Mouse (Mus musculus): ENCODE data around the gene Myo6. TPM values are rescaled to one million over a fixed set of nuclear protein-coding genes. Genes with fewer than 3 reads are reported as not detected.

Myo6 gene
- 23.1 and 29.1 TPM in 2 replicates for polyA plus RNA-seq (2015; fragmentation: Nextera tagmentation; extraction: Ambion mirVana)

- Histone ChIP-seq H3K9ac (replicated peaks; ENCODE audit: low read depth) (peak within 1 kb of the TSS; percentile 91), H3K9me3 (ENCODE audit: low read length) (no peaks in the 10 kb centered on the region), H3K36me3 (ENCODE audit: insufficient read depth, low read length) (no peaks in the 10 kb centered on the region), H3K4me1 (ENCODE audit: insufficient read depth, low read depth, low read length) (peaks cover 5% of the 10 kb centered on the region; the same call in 1 of the 2 replicates), H3K27me3 (replicated peaks; ENCODE audit: insufficient read depth, low read length) (no peaks in the 10 kb centered on the region), H3K27ac (ENCODE audit: low read length) (peak within 1 kb of the TSS; percentile 93), H3K4me2 (replicated peaks; ENCODE audit: low read depth, low read length) (peak within 1 kb of the TSS; percentile 67), H3K4me3 (ENCODE audit: low read depth, low read length) (peak within 1 kb of the TSS; percentile 78)
- WGBS, result 1% methylated on average over 65 of the region's 69 CpGs
- ATAC-seq (peak; percentile 99), DNase-seq (ENCODE audit: low spot score) (peak; percentile 96)
- TF ChIP-seq CTCF (IDR thresholded peaks at IDR 0.05) (no peak), EP300 (IDR thresholded peaks at IDR 0.05) (no peak)
Measured at GRCm38 (mm10) chr9:80164611-80165474, at the start of gene Myo6. Gene Myo6 (plus strand): TSS chr9:80165031.

GRCm38 (mm10) chr9:80145992-80146587, 18.7 kb upstream of the Myo6 start:
- H3K9ac ChIP-seq (replicated peaks; ENCODE audit: low read depth), result no peak overlapping the region
- no peak for TF ChIP-seq CTCF (IDR thresholded peaks at IDR 0.05)
- no peak for TF ChIP-seq EP300 (IDR thresholded peaks at IDR 0.05)
- DNase-seq (ENCODE audit: low spot score) (peak; percentile 26), ATAC-seq (no peak)
- no peaks in the 10 kb centered on the region for H3K4me1 ChIP-seq (ENCODE audit: insufficient read depth, low read depth, low read length)
- H3K36me3 ChIP-seq (ENCODE audit: insufficient read depth, low read length), result peaks cover 18% of the 10 kb centered on the region
- H3K27me3 ChIP-seq (replicated peaks; ENCODE audit: insufficient read depth, low read length), result no peaks in the 10 kb centered on the region
- no peak overlapping the region for H3K4me2 ChIP-seq (replicated peaks; ENCODE audit: low read depth, low read length)
- no peak overlapping the region for H3K4me3 ChIP-seq (ENCODE audit: low read depth, low read length)
- H3K9me3 ChIP-seq (ENCODE audit: low read length), result no peaks in the 10 kb centered on the region
- no peak overlapping the region for H3K27ac ChIP-seq (ENCODE audit: low read length)
- WGBS, result 61% methylated on average over 10 of the region's 10 CpGs

GRCm38 (mm10) chr9:80149594-80149993, 15.2 kb upstream of the Myo6 start:
- H3K27ac ChIP-seq (ENCODE audit: low read length), result no peak overlapping the region
- ATAC-seq, result peak; percentile 75
- no peaks in the 10 kb centered on the region for H3K36me3 ChIP-seq (ENCODE audit: insufficient read depth, low read length)
- no peaks in the 10 kb centered on the region for H3K9me3 ChIP-seq (ENCODE audit: low read length)
- DNase-seq (ENCODE audit: low spot score), result peak; percentile 78
- no peak overlapping the region for H3K9ac ChIP-seq (replicated peaks; ENCODE audit: low read depth)
- H3K4me2 ChIP-seq (replicated peaks; ENCODE audit: low read depth, low read length), result no peak overlapping the region
- 67% methylated on average over 5 of the region's 5 CpGs for WGBS
- H3K4me3 ChIP-seq (ENCODE audit: low read depth, low read length), result no peak overlapping the region
- TF ChIP-seq EP300 (IDR thresholded peaks at IDR 0.05) (no peak), CTCF (IDR thresholded peaks at IDR 0.05) (no peak)
- H3K27me3 ChIP-seq (replicated peaks; ENCODE audit: insufficient read depth, low read length), result no peaks in the 10 kb centered on the region
- no peaks in the 10 kb centered on the region for H3K4me1 ChIP-seq (ENCODE audit: insufficient read depth, low read depth, low read length)

DNA sequence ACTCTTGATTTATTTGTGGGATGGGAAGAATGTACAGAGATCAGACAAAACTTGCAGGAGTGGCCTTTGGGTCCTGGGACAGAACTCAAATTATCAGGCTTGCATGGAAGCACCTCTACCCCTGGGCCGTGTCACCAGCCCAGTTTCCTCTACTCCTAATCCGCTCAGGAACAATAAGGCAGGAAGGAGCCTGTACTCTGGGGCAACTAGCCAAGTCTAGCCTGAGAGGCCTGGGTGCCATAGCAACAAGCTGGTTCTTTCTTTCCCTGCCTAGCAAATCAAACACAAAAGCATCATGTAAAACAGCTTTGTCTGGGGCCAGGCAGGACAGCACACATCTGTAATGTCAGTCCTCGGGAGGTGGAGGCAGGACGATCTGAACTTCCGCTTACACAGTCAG, 9.6 kb upstream of the Myo6 start:
- no peak for TF ChIP-seq CTCF (IDR thresholded peaks at IDR 0.05)
- no peak for TF ChIP-seq EP300 (IDR thresholded peaks at IDR 0.05)
- peak; percentile 79 for DNase-seq (ENCODE audit: low spot score)
- peak; percentile 85 for ATAC-seq
- no peaks in the 10 kb centered on the region for H3K36me3 ChIP-seq (ENCODE audit: insufficient read depth, low read length)
- H3K9me3 ChIP-seq (ENCODE audit: low read length), result no peaks in the 10 kb centered on the region
- H3K4me3 ChIP-seq (ENCODE audit: low read depth, low read length), result no peak overlapping the region
- no peak overlapping the region for H3K27ac ChIP-seq (ENCODE audit: low read length)
- no peak overlapping the region for H3K4me2 ChIP-seq (replicated peaks; ENCODE audit: low read depth, low read length)
- H3K4me1 ChIP-seq (ENCODE audit: insufficient read depth, low read depth, low read length), result no peaks in the 10 kb centered on the region
- 54% methylated on average over 5 of the region's 5 CpGs for WGBS
- H3K9ac ChIP-seq (replicated peaks; ENCODE audit: low read depth), result no peak overlapping the region
- no peaks in the 10 kb centered on the region for H3K27me3 ChIP-seq (replicated peaks; ENCODE audit: insufficient read depth, low read length)

DNA sequence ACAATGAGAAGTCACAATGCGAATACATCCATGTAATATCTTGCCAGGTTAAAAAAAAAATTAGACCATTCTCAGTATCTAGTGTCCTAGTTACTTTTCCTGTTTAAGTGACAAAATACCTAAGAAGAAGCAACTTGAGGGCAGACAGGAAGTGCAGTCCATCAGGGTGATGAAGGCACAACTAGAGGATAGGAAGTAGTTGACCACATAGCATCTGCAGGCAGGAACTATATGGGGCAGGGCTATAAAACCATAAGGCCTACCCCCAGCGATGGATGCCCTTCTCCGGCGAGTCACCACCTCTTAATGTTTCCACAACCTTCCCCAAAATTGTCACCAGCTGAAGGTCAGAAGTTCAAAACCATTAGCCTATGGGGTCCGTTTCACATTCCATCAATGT, 8.1 kb upstream of the Myo6 start:
- H3K4me3 ChIP-seq (ENCODE audit: low read depth, low read length), result no peak overlapping the region
- no peak overlapping the region for H3K4me2 ChIP-seq (replicated peaks; ENCODE audit: low read depth, low read length)
- ATAC-seq, result no peak
- H3K9ac ChIP-seq (replicated peaks; ENCODE audit: low read depth), result no peak overlapping the region
- H3K4me1 ChIP-seq (ENCODE audit: insufficient read depth, low read depth, low read length), result no peaks in the 10 kb centered on the region
- no peak for DNase-seq (ENCODE audit: low spot score)
- 64% methylated on average over 5 of the region's 5 CpGs for WGBS
- TF ChIP-seq CTCF (IDR thresholded peaks at IDR 0.05), result no peak
- TF ChIP-seq EP300 (IDR thresholded peaks at IDR 0.05), result no peak
- H3K27ac ChIP-seq (ENCODE audit: low read length), result no peak overlapping the region
- no peaks in the 10 kb centered on the region for H3K36me3 ChIP-seq (ENCODE audit: insufficient read depth, low read length)
- H3K27me3 ChIP-seq (replicated peaks; ENCODE audit: insufficient read depth, low read length), result no peaks in the 10 kb centered on the region
- H3K9me3 ChIP-seq (ENCODE audit: low read length), result no peaks in the 10 kb centered on the region

GRCm38 (mm10) chr9:80157840-80158465, 6.9 kb upstream of the Myo6 start:
- DNase-seq (ENCODE audit: low spot score), result no peak
- Histone ChIP-seq H3K4me1 (ENCODE audit: insufficient read depth, low read depth, low read length) (no peaks in the 10 kb centered on the region), H3K9ac (replicated peaks; ENCODE audit: low read depth) (no peak overlapping the region), H3K27me3 (replicated peaks; ENCODE audit: insufficient read depth, low read length) (no peaks in the 10 kb centered on the region), H3K4me3 (ENCODE audit: low read depth, low read length) (no peak overlapping the region), H3K9me3 (ENCODE audit: low read length) (no peaks in the 10 kb centered on the region), H3K27ac (ENCODE audit: low read length) (no peak overlapping the region), H3K4me2 (replicated peaks; ENCODE audit: low read depth, low read length) (no peak overlapping the region), H3K36me3 (ENCODE audit: insufficient read depth, low read length) (no peaks in the 10 kb centered on the region)
- ATAC-seq, result no peak
- WGBS, result 79% methylated on average over 12 of the region's 12 CpGs
- TF ChIP-seq CTCF (IDR thresholded peaks at IDR 0.05), result no peak

Data from lung, postnatal 0 days (tissue).